Mouse (Mus musculus): ENCODE data around the gene Hat1. TPM values are rescaled to one million over a fixed set of nuclear protein-coding genes. Genes with fewer than 3 reads are reported as not detected.

The Hat1 gene
- polyA plus RNA-seq, 1 experiment from 2014 or later: 120 TPM

DNA sequence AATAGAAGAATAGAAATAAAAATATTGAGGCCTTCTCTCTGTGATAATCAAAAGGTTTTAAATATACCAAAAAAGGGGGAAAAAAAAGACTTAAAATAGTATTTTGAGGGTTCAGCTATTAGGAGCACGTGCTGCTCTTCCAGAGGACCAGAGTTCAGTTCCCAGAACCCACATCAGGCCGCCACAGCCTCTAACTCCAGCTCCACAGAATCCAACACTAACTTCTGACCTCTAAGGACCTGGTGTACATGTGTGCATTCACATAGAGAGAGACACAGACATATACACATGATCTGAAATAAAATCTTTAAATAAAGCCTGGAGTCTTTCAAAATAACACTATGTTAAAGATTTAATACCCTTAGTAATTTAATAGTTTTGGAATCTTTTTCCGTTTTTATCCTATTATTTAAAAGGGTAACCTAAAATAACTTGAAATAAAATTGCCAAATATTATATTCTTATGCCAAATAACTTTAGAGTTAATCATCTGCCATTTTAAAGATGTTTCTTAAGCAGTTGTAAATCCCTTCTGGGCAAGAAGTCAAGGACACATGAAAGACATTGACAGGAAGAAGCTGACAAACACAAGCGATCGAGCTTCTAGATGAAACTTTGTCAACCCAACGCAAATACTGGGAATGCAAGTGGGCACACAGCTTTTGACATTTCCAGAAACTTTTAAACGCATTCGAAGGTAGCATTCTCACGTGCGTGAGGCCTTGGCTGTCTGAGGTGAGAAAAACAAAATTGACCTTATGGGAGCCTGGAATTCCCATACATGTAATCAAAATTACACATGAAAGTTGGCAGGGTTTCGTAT, 37.6 kb upstream of the Hat1 start:
- Histone ChIP-seq H3K4me3 (ENCODE audit: low read depth, low read length) (no peak overlapping the region), H3K4me2 (replicated peaks; ENCODE audit: low read depth, low read length) (no peak overlapping the region), H3K36me3 (ENCODE audit: control insufficient read depth, insufficient read depth, low read length) (no peaks in the 10 kb centered on the region), H3K4me1 (ENCODE audit: control insufficient read depth, insufficient read depth, low read length) (no peaks in the 10 kb centered on the region), H3K27ac (ENCODE audit: low read length) (no peak overlapping the region), H3K9ac (replicated peaks; ENCODE audit: low read depth, low read length) (no peak overlapping the region), H3K27me3 (ENCODE audit: control insufficient read depth, insufficient read depth, low read length) (no peaks in the 10 kb centered on the region), H3K9me3 (ENCODE audit: control insufficient read depth, low read depth, low read length) (no peaks in the 10 kb centered on the region)
- no peak for ATAC-seq (ENCODE audit: insufficient number of reproducible peaks, insufficient read depth, low FRiP score, low read depth)
- WGBS: 81% methylated on average over 11 of the region's 11 CpGs

DNA sequence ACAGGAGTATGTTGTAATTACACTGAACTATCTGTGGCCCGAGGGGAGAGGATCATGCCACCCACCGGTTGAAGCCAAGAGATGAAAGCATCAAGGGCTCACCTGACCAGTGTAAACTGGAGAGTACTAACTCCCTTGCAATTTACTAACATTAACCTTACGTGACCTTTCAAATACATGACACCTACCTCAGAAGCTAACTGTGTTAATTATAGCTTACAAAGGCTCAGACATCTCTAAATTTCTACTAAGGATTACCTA, 37.1 kb upstream of the Hat1 start:
- 79% methylated on average over 3 of the region's 3 CpGs for WGBS
- ATAC-seq (ENCODE audit: insufficient number of reproducible peaks, insufficient read depth, low FRiP score, low read depth): no peak
- no peaks in the 10 kb centered on the region for H3K4me1 ChIP-seq (ENCODE audit: control insufficient read depth, insufficient read depth, low read length)
- H3K27me3 ChIP-seq (ENCODE audit: control insufficient read depth, insufficient read depth, low read length): no peaks in the 10 kb centered on the region
- H3K36me3 ChIP-seq (ENCODE audit: control insufficient read depth, insufficient read depth, low read length): no peaks in the 10 kb centered on the region
- H3K9ac ChIP-seq (replicated peaks; ENCODE audit: low read depth, low read length): no peak overlapping the region
- H3K27ac ChIP-seq (ENCODE audit: low read length): no peak overlapping the region
- H3K9me3 ChIP-seq (ENCODE audit: control insufficient read depth, low read depth, low read length): no peaks in the 10 kb centered on the region
- no peak overlapping the region for H3K4me2 ChIP-seq (replicated peaks; ENCODE audit: low read depth, low read length)
- H3K4me3 ChIP-seq (ENCODE audit: low read depth, low read length): no peak overlapping the region

DNA sequence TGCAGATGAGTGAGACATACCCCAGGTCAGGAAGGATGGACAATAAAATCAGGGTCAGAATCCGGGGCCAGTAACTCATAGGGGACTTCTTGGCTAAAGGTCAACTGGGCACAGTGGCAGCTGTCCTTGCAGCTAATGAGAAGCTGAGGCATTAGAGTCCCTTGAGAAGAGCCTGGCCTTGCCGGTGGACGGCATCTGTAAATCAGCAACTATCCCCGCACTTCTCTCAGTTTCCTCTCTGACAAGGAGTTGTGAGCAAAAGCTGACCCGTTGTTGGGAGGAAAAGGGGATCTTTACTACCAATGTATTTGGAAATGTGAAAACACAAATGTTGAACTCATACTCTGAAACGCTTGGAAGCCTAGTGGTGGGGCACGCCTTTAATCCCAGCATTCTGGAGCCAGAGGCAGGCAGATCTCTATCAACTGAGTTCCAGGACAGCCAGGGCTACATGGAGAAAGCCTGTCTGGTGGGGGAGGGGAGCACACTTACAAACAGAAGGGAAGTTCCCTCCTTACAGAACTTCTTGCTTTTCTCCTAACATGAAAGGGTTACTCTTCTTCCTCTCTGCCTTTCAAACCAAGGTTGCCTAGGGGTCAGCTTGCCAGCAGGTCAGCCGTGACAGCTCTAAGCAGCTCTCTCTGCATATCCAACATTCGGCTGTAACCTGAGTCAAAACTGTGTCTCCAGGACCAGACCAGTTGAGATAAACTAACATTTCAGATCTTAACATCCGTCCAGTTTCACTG, 35.3 kb upstream of the Hat1 start:
- Histone ChIP-seq H3K4me1 (ENCODE audit: control insufficient read depth, insufficient read depth, low read length) (no peaks in the 10 kb centered on the region), H3K27me3 (ENCODE audit: control insufficient read depth, insufficient read depth, low read length) (no peaks in the 10 kb centered on the region), H3K4me2 (replicated peaks; ENCODE audit: low read depth, low read length) (no peak overlapping the region), H3K36me3 (ENCODE audit: control insufficient read depth, insufficient read depth, low read length) (no peaks in the 10 kb centered on the region), H3K4me3 (ENCODE audit: low read depth, low read length) (no peak overlapping the region), H3K9me3 (ENCODE audit: control insufficient read depth, low read depth, low read length) (no peaks in the 10 kb centered on the region), H3K9ac (replicated peaks; ENCODE audit: low read depth, low read length) (no peak overlapping the region), H3K27ac (ENCODE audit: low read length) (no peak overlapping the region)
- no peak for ATAC-seq (ENCODE audit: insufficient number of reproducible peaks, insufficient read depth, low FRiP score, low read depth)
- WGBS: 56% methylated on average over 10 of the region's 10 CpGs

DNA sequence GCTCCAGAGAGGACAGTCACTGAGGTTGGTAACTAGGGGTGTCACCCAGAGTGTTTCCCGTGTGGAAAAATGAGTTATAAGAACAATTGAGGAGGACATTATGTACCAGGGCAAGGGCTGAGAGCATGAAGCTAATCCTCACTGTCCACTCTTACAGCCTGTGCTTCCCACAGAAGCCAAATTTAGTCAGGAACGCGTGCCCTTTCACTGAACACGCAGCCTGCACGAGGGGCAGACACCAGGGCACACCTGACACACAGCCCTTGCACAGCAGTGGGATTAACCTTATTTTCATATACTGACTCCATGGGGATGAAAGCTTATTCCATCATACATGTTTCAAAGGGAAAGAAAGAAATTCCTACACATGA, 34.7 kb upstream of the Hat1 start:
- Histone ChIP-seq H3K9me3 (ENCODE audit: control insufficient read depth, low read depth, low read length) (no peaks in the 10 kb centered on the region), H3K27ac (ENCODE audit: low read length) (no peak overlapping the region), H3K27me3 (ENCODE audit: control insufficient read depth, insufficient read depth, low read length) (no peaks in the 10 kb centered on the region), H3K4me2 (replicated peaks; ENCODE audit: low read depth, low read length) (no peak overlapping the region), H3K9ac (replicated peaks; ENCODE audit: low read depth, low read length) (no peak overlapping the region), H3K4me1 (ENCODE audit: control insufficient read depth, insufficient read depth, low read length) (no peaks in the 10 kb centered on the region), H3K4me3 (ENCODE audit: low read depth, low read length) (no peak overlapping the region), H3K36me3 (ENCODE audit: control insufficient read depth, insufficient read depth, low read length) (no peaks in the 10 kb centered on the region)
- WGBS: 50% methylated on average over 5 of the region's 5 CpGs
- no peak for ATAC-seq (ENCODE audit: insufficient number of reproducible peaks, insufficient read depth, low FRiP score, low read depth)

DNA sequence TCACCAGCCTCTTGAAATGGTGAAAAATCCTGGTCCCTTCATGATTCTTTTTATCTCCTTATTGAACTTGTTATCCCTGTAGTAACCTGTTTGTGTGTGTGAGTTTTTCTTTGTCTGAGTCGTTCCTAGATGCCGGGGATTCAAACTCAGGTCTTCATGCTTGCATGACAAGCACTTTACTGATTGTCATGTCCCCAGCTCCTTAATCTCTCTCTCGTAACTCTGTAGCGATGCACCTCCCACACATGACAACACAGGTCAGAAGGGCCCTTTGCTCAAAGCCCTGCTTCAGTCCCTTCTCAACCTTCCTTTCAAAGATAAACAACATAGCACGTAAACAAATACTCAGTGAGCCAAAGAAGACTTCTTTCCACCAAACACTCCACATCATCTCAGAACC, 30.4 kb upstream of the Hat1 start:
- ATAC-seq (ENCODE audit: insufficient number of reproducible peaks, insufficient read depth, low FRiP score, low read depth): no peak
- no peak overlapping the region for H3K27ac ChIP-seq (ENCODE audit: low read length)
- H3K4me1 ChIP-seq (ENCODE audit: control insufficient read depth, insufficient read depth, low read length): no peaks in the 10 kb centered on the region
- 85% methylated on average over 5 of the region's 5 CpGs for WGBS
- H3K36me3 ChIP-seq (ENCODE audit: control insufficient read depth, insufficient read depth, low read length): no peaks in the 10 kb centered on the region
- no peaks in the 10 kb centered on the region for H3K9me3 ChIP-seq (ENCODE audit: control insufficient read depth, low read depth, low read length)
- no peak overlapping the region for H3K4me3 ChIP-seq (ENCODE audit: low read depth, low read length)
- H3K9ac ChIP-seq (replicated peaks; ENCODE audit: low read depth, low read length): no peak overlapping the region
- no peak overlapping the region for H3K4me2 ChIP-seq (replicated peaks; ENCODE audit: low read depth, low read length)
- H3K27me3 ChIP-seq (ENCODE audit: control insufficient read depth, insufficient read depth, low read length): no peaks in the 10 kb centered on the region

DNA sequence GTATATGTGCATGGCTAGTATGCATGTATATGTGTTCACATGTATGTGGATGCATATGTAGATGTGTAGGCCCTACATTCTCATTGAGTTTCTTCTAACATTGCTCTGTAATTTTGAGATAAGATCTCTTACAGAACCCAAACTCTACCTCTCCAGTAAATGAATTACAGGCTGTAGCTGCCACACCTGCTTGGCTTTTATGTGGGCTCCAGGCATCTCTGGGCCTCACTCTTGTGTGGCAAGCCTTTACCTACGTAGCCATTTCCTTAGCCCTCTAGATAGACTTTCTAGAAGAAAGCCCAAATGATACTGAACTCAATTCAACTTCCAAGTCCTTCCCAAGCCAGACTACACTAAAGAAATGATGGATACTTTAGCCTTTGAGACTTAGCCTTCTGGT, 28.6 kb upstream of the Hat1 start:
- H3K4me3 ChIP-seq (ENCODE audit: low read depth, low read length): no peak overlapping the region
- no peak overlapping the region for H3K9ac ChIP-seq (replicated peaks; ENCODE audit: low read depth, low read length)
- H3K27me3 ChIP-seq (ENCODE audit: control insufficient read depth, insufficient read depth, low read length): no peaks in the 10 kb centered on the region
- no peaks in the 10 kb centered on the region for H3K4me1 ChIP-seq (ENCODE audit: control insufficient read depth, insufficient read depth, low read length)
- no peak for ATAC-seq (ENCODE audit: insufficient number of reproducible peaks, insufficient read depth, low FRiP score, low read depth)
- no peak overlapping the region for H3K27ac ChIP-seq (ENCODE audit: low read length)
- H3K9me3 ChIP-seq (ENCODE audit: control insufficient read depth, low read depth, low read length): no peaks in the 10 kb centered on the region
- H3K36me3 ChIP-seq (ENCODE audit: control insufficient read depth, insufficient read depth, low read length): no peaks in the 10 kb centered on the region
- 86% methylated on average over 1 of the region's 1 CpGs for WGBS
- no peak overlapping the region for H3K4me2 ChIP-seq (replicated peaks; ENCODE audit: low read depth, low read length)

DNA sequence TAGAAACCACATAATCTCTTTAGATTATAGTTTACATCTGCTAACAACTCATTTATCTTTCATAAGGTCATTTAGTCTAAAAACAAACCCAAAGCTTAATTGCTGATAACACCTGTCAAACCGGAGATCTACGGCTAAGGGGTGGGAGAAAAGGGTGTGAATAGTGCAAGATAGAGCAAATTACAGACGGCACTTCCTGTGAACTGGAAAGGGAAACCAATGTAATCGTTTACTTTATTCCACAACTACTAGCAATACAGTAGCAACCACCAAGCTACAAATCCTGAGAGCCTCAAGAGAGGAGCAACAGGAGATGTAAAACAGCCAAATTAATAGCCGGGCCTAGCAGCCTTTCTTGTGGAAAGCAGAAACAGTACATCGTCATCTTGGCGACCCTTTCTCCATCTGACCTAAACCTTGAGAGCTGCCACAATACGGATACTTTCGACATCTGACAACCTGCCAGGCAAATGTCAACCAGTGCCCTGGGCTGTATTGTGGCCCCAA, 22.1 kb upstream of the Hat1 start:
- peak overlapping the region; percentile 46 for H3K4me3 ChIP-seq (ENCODE audit: low read depth, low read length)
- H3K9ac ChIP-seq (replicated peaks; ENCODE audit: low read depth, low read length): peak overlapping the region; percentile 11; the same call in 1 of the 2 replicates
- H3K36me3 ChIP-seq (ENCODE audit: control insufficient read depth, insufficient read depth, low read length): no peaks in the 10 kb centered on the region
- no peaks in the 10 kb centered on the region for H3K9me3 ChIP-seq (ENCODE audit: control insufficient read depth, low read depth, low read length)
- no peak for ATAC-seq (ENCODE audit: insufficient number of reproducible peaks, insufficient read depth, low FRiP score, low read depth)
- peak overlapping the region; percentile 54 for H3K4me2 ChIP-seq (replicated peaks; ENCODE audit: low read depth, low read length)
- no peak overlapping the region for H3K27ac ChIP-seq (ENCODE audit: low read length)
- 7% methylated on average over 9 of the region's 9 CpGs for WGBS
- peaks cover 3% of the 10 kb centered on the region; the same call in 1 of the 2 replicates for H3K4me1 ChIP-seq (ENCODE audit: control insufficient read depth, insufficient read depth, low read length)
- H3K27me3 ChIP-seq (ENCODE audit: control insufficient read depth, insufficient read depth, low read length): no peaks in the 10 kb centered on the region

DNA sequence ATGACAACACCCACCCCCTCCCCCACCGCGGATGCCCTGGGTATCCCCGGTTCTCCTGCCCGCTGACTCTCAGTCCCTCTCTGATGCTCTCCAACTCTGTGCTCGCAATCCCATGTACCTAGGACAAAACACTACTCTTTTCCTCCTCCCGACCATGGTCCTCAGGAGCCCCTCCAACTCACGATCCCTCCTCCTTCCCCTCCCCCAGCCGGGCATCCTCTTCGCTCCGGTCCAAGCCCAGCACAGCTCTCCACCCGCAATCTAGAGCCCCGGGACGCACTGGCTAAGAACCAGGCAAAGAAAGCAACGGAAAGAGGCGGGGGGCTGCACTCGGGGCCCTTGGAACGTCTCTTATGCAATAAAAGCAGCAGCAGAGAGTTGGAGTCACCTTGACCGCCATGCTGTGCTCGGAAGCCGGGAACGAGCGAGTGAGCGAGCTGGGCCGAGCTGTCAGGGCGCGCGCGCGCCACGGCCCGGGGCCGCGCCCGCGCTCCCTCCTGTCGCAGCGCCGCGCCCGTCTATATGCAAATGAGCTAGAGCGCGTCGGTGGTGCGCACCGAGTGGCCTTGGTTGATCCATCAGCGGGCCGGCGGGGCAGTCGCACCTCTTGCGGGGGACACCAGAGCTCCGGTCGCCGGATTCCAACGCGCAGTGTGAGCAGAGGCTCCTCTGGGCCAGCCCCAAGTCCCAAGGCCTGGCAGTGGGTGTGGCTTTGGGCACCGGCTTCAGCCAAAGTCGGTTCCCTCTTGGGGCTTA, 21.5 kb upstream of the Hat1 start, which contains the start of gene Slc25a12:
TSS of gene Slc25a12 (minus strand) at position 625 of the 756 bp plus-strand sequence.
- no peaks in the 10 kb centered on the region for H3K9me3 ChIP-seq (ENCODE audit: control insufficient read depth, low read depth, low read length)
- H3K9ac ChIP-seq (replicated peaks; ENCODE audit: low read depth, low read length): peak within 1 kb of the TSS; percentile 11
- H3K27me3 ChIP-seq (ENCODE audit: control insufficient read depth, insufficient read depth, low read length): no peaks in the 10 kb centered on the region
- H3K4me1 ChIP-seq (ENCODE audit: control insufficient read depth, insufficient read depth, low read length): peaks cover 3% of the 10 kb centered on the region; the same call in 1 of the 2 replicates
- peak within 1 kb of the TSS; percentile 35; the same call in 1 of the 2 replicates for H3K27ac ChIP-seq (ENCODE audit: low read length)
- peak; percentile 92 for ATAC-seq (ENCODE audit: insufficient number of reproducible peaks, insufficient read depth, low FRiP score, low read depth)
- peak within 1 kb of the TSS; percentile 54 for H3K4me2 ChIP-seq (replicated peaks; ENCODE audit: low read depth, low read length)
- H3K4me3 ChIP-seq (ENCODE audit: low read depth, low read length): peak within 1 kb of the TSS; percentile 46
- whole genome bisulfite sequencing: under 1% methylated on average over 56 of the region's 57 CpGs
- H3K36me3 ChIP-seq (ENCODE audit: control insufficient read depth, insufficient read depth, low read length): no peaks in the 10 kb centered on the region

All from stomach, embryonic 14.5 days (tissue).